Mouse (Mus musculus) intestine, embryonic 16.5 days (tissue): ENCODE data around the gene 4931409K22Rik. TPM values are rescaled to one million over a fixed set of nuclear protein-coding genes. Genes with fewer than 3 reads are reported as not detected.
A peak's percentile ranks its signal among the peaks of the same experiment; 100 is the strongest.

ENCODE experiments used
- ATAC-seq: fragments of 200-750 bp; cut with Nextera tagmentation; 2 replicates; pipeline ENCODE4 v1.8.0; 2017; ENCODE audit warnings: moderate TSS enrichment, moderate library complexity
- H3K27ac ChIP-seq: fragments of 300-500 bp; sonication (generic); 2 replicates; pipeline ENCODE4 v1.5.1; 2014; ENCODE audit warnings: mild to moderate bottlenecking, low read length
- H3K27me3 ChIP-seq: fragments of 300-500 bp; sonication (generic); replicated peaks from 2 replicates; pipeline ENCODE4 v1.6.1; 2014; ENCODE audit warnings: low read length, control low read depth, mixed read lengths; ENCODE audit not compliant: control insufficient read depth, insufficient read depth
- H3K36me3 ChIP-seq: fragments of 300-500 bp; sonication (generic); 2 replicates; pipeline ENCODE4 v1.6.1; 2014; ENCODE audit warnings: low read length, control low read depth; ENCODE audit not compliant: control insufficient read depth, insufficient read depth
- H3K4me1 ChIP-seq: fragments of 300-500 bp; sonication (generic); 2 replicates; pipeline ENCODE4 v1.6.1; 2014; ENCODE audit warnings: low read length, control low read depth, mixed read lengths; ENCODE audit not compliant: control insufficient read depth, insufficient read depth
- H3K4me2 ChIP-seq: fragments of 300-500 bp; sonication (generic); 2 replicates; pipeline ENCODE4 v1.6.1; 2014; ENCODE audit warnings: low read depth, low read length, control low read depth
- H3K4me3 ChIP-seq: fragments of 300-500 bp; sonication (generic); 2 replicates; pipeline ENCODE4 v1.5.1; 2014; ENCODE audit warnings: mild to moderate bottlenecking, low read length
- H3K9ac ChIP-seq: fragments of 300-500 bp; sonication (generic); 2 replicates; pipeline ENCODE4 v1.6.1; 2014; ENCODE audit warnings: low read depth, low read length
- H3K9me3 ChIP-seq: fragments of 300-500 bp; sonication (generic); 2 replicates; pipeline ENCODE4 v1.6.1; 2016; ENCODE audit warnings: low read length, control low read depth; ENCODE audit not compliant: control insufficient read depth
- WGBS: fragments of 180-500 bp; shearing (Covaris S2); extraction: QIAGEN DNeasy Blood & Tissue Kit; methylation state at CpG from one replicate; pipeline ENCODE4 v1.1.7; 2014; 5-methylcytosine and 5-hydroxymethylcytosine counted together
- polyA plus RNA-seq: library from polyadenylated mRNA; unstranded; fragments of >200 nt; fragmentation: Nextera tagmentation; extraction: Ambion mirVana; gene quantifications from 2 replicates; pipeline ENCODE4 v1.2.1, GENCODE M21; 2015

The 4931409K22Rik gene
- polyA plus RNA-seq, 1 experiment from 2014 or later = not detected

DNA sequence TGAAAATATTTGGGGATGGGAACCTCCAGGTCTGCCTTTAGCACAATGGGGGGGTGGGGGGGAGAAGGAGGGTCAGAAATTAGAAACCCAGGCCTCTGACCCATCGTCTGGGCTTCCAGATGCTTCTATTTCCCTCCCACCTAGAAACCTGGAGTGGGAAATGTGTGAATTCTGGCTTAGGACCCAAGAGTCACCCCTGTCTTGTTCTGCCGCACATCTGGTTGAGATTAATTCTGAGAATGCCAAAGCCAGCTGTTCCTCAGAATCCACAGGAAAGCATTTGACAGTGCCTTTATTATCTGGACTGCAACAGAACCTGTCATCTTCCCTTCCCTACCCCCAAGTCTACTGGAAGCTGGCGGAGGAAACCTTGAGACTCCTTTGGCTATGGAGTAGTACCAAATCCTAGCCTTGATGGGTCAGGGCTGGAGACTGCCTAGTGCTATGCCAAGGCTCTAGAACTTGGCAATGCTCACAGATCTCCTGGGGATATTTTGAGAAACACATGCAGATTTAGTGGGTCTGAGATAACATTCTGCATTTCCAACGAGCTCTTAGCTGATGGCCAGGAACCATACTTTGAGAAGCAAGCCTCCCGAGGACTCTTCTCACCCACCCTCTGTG is 2.9 kb downstream of the 4931409K22Rik start:
- Histone ChIP-seq H3K9me3 (no peaks in the 10 kb centered on the region), H3K4me1 (peaks cover 7% of the 10 kb centered on the region), H3K9ac (no peak overlapping the region), H3K4me2 (no peak overlapping the region), H3K27ac (no peak overlapping the region), H3K27me3 (no peaks in the 10 kb centered on the region), H3K4me3 (no peak overlapping the region), H3K36me3 (no peaks in the 10 kb centered on the region)
- no peak for ATAC-seq
- 70% methylated on average over 5 of the region's 5 CpGs for whole genome bisulfite sequencing

DNA sequence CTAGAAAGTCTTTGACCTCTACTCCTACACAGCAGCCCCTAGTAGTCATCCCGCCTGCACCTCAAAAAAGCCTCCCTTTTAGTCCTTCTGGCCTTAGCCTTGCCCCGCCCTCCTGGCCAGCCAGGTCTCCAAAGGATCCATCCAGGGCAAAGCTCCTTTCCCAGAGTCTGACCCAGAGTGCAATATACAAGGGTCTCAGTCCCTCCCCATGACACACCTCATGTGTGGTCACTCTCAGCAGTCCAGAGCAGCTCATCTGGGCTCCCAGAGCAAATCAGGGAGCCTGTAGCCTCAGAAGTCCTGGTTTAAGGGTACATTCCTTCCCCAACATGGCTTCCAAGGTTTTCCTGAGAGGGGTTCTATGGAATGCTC is 5.3 kb downstream of the 4931409K22Rik start:
- Histone ChIP-seq H3K4me1 (peaks cover 7% of the 10 kb centered on the region), H3K4me2 (peak overlapping the region; percentile 44), H3K36me3 (no peaks in the 10 kb centered on the region), H3K27ac (no peak overlapping the region), H3K9me3 (no peaks in the 10 kb centered on the region), H3K4me3 (no peak overlapping the region), H3K9ac (0 out of 2 replicates have a peak overlapping the region, but pooled peaks have one; percentile 6), H3K27me3 (no peaks in the 10 kb centered on the region)
- ATAC-seq = no peak; the same call in 1 of the 2 replicates
- 48% methylated on average over 2 of the region's 2 CpGs for WGBS

DNA sequence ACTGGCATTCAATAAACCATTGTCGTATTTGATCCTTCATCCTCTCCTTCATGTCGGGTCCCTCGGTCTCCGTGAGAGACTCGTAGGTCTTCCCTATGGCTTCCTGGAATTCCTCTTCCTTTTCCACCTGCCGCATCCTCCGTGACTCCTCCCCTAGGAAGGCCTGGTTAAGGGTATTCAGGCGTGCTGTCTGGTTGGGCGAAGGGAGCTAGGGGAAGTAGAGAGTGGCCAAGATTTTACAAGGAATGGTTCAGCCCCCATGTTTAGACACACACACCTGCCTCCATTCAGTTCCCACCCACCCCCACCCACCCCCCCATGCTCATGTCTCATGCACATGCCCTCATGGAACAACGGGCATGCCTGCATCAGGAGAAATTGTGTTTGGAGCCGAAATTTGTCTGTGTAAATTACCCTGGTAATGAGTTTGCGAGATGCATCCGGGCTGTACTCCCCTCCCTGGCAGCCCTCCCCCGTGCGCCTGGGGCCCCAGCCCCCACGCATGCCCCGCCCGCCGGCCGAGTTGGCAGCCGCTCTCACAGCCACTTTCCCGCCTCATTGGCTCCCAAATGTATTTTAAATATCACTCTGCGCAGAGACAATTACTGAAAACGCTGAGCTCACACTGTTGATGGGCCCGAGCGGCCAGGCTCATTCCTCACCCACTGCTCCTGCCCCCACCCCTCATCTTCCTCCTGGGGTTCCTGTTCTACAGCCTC is 5.9 kb downstream of the 4931409K22Rik start:
- Histone ChIP-seq H3K27me3 (no peaks in the 10 kb centered on the region), H3K27ac (no peak overlapping the region), H3K4me3 (no peak overlapping the region)

DNA sequence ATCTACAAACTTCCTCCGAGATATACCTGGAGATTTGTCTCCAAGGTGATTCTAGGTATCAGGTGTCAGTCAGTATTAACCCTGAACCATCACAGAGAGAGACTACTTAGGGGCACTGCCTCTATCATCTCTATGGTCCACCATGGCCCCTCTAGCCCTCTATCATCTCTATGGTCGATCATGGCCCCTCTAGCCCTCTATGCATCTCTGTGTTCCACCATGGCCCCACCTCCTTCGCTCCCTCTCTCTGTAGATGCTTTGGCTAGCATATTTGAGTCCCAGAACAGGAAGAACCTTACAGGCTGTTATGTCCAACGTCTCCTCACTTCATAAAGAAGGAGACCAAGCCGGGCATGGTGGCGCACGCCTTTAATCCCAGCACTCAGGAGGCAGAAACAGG is 14.0 kb downstream of the 4931409K22Rik start:
- 81% methylated on average over 7 of the region's 7 CpGs for WGBS
- Histone ChIP-seq H3K27me3 (0 out of 2 replicates have a peak, but pooled peaks cover 4% of the 10 kb centered on the region), H3K27ac (no peak overlapping the region), H3K4me1 (peaks cover 12% of the 10 kb centered on the region), H3K9me3 (no peaks in the 10 kb centered on the region), H3K9ac (no peak overlapping the region), H3K4me2 (no peak overlapping the region), H3K4me3 (no peak overlapping the region), H3K36me3 (no peaks in the 10 kb centered on the region)
- ATAC-seq = no peak

More for the DNA sequence above, 5.9 kb downstream of the 4931409K22Rik start:
- H3K9ac ChIP-seq = 0 out of 2 replicates have a peak overlapping the region, but pooled peaks have one; percentile 6
- H3K9me3 ChIP-seq = no peaks in the 10 kb centered on the region
- 28% methylated on average over 26 of the region's 26 CpGs for WGBS
- H3K4me1 ChIP-seq = peaks cover 7% of the 10 kb centered on the region
- peak overlapping the region; percentile 44 for H3K4me2 ChIP-seq
- ATAC-seq = peak; percentile 55
- no peaks in the 10 kb centered on the region for H3K36me3 ChIP-seq

DNA sequence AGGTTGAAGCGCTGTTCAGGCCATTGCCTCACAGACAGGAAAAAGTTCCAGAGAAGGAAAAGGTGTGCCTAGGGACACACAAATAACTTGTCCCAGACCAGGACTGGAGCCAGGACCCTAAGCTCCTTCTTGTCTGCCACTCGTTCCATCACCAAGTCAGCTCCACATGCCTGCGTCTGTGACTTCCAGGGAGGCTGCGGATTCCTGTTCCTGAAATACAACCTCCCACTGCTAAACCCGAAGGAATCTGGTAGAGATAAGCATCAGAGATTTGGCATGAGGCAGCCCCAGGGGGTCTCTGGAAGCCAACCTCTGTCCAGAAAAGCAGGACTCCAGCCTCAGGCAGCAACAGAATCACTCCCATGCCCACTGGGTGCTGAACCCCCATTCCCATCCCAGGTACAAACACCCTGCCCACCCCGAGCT is 15.5 kb downstream of the 4931409K22Rik start:
- Histone ChIP-seq H3K4me2 (peak overlapping the region; percentile 45), H3K4me3 (peak overlapping the region; percentile 14; the same call in 1 of the 2 replicates), H3K27me3 (0 out of 2 replicates have a peak, but pooled peaks cover 4% of the 10 kb centered on the region), H3K36me3 (no peaks in the 10 kb centered on the region), H3K27ac (no peak overlapping the region), H3K4me1 (peaks cover 12% of the 10 kb centered on the region), H3K9me3 (no peaks in the 10 kb centered on the region), H3K9ac (no peak overlapping the region)
- no peak for ATAC-seq
- 17% methylated on average over 6 of the region's 6 CpGs for WGBS

DNA sequence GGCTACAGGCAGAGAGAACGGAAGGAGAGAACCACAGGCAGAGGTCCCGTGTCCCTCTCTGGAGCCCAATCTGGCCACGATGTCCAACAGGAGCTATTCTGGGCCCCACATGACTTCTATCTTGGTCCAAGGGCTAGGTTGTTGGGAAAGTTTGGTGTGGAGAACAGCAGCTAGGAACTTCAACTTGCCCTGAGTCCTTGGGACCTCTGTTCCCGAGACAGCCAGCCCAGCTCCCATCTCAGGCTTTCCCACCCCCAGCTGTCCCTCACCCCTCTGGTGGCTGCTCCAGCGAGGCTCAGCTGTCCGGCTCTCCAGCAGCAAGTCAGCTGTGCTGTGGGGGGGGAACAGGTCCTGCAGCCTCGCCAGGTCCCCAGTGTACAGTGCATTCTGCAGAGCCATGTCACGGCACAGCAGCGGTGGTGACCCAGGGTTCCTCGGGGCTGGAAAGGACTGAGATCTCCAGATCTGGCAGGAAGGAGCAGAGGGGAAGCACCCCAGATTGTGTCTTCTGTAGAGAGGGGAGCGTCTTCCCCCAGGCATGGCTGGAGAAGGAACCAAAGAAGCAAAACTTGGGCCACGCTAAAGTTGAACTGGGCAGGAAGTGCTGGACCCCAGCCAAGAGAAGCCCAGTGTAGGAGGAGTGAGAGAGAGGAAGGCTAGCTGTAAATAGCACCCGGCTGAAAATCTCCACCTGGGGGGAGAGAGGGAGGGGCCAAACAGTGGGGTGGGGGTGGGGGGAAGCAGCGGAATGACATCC is 16.0 kb downstream of the 4931409K22Rik start, which contains the start of gene Asb10:
TSS of gene Asb10 (minus strand) at position 592 of the 757 bp plus-strand sequence.
- Histone ChIP-seq H3K36me3 (no peaks in the 10 kb centered on the region), H3K4me3 (peak within 1 kb of the TSS; percentile 14; the same call in 1 of the 2 replicates), H3K9ac (peak within 1 kb of the TSS; percentile 39; the same call in 1 of the 2 replicates), H3K9me3 (no peaks in the 10 kb centered on the region), H3K27me3 (0 out of 2 replicates have a peak, but pooled peaks cover 4% of the 10 kb centered on the region), H3K4me1 (peaks cover 12% of the 10 kb centered on the region), H3K27ac (no peak within 1 kb of the TSS; the same call in 1 of the 2 replicates), H3K4me2 (peak within 1 kb of the TSS; percentile 45)
- ATAC-seq = peak; percentile 40
- 19% methylated on average over 14 of the region's 14 CpGs for WGBS

DNA sequence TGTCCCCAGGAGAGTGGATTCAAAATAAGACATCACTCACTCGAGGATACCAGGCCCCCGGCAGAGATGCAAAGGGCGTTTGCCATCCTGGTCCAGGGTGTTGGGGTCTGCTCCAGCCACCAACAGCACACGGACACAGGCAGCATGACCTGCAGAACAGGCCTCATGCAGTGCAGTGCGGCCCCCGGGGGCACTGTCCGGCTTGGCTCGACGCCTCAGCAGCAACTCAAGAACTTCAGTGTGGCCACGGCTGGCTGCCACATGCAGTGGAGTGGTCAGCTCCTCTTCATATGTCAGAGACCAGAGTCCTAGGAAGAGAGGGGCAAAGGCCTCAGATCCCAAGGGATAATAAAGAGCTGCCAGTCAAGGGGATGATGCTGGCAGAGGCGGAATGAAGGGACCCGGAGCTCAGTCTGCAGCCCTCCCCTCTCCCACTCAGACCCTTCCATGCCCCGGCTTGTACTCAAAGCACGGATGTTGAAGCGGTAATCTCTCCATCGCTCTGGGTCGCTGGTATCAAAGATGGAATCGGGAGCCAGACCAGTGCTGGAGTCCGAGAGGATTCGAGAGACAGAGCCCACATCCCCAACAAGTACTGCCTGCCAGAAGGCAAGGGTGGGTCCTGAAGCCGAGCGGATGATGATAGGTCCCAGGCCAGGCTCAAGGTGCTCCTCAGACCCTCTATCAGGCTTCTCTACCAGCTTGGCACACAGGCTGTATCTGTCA is 16.9 kb downstream of the 4931409K22Rik start:
- no peak for ATAC-seq
- H3K4me2 ChIP-seq = no peak overlapping the region
- WGBS = 83% methylated on average over 22 of the region's 22 CpGs
- H3K4me1 ChIP-seq = peaks cover 12% of the 10 kb centered on the region
- 0 out of 2 replicates have a peak, but pooled peaks cover 4% of the 10 kb centered on the region for H3K27me3 ChIP-seq
- no peaks in the 10 kb centered on the region for H3K36me3 ChIP-seq
- H3K9me3 ChIP-seq = no peaks in the 10 kb centered on the region
- H3K4me3 ChIP-seq = no peak overlapping the region
- no peak overlapping the region for H3K9ac ChIP-seq
- H3K27ac ChIP-seq = no peak overlapping the region

DNA sequence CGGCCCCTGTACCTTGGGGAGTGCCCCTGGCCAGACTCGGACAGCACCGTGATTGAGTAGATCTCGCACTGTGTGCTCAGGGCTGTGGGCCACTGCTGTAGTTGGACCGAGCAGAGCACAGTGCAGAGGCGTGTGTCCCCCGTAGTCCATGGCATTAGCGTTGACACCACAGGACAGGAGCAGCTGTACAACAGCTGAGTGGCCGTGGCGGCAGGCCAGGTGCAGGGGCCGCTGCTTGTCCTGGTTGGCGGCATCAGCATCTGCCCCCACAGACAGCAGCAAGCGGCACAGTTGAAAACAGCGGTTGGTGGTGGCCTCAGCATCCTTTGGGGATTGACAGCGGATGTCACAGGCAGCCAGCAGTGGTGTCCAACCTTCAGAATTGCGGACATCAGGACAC is 19.0 kb downstream of the 4931409K22Rik start:
- peaks cover 6% of the 10 kb centered on the region; the same call in 1 of the 2 replicates for H3K27me3 ChIP-seq
- H3K4me2 ChIP-seq = no peak overlapping the region
- no peak for ATAC-seq
- H3K9ac ChIP-seq = no peak overlapping the region
- 68% methylated on average over 16 of the region's 16 CpGs for WGBS
- H3K4me3 ChIP-seq = no peak overlapping the region
- H3K36me3 ChIP-seq = no peaks in the 10 kb centered on the region
- peaks cover 12% of the 10 kb centered on the region for H3K4me1 ChIP-seq
- no peaks in the 10 kb centered on the region for H3K9me3 ChIP-seq
- H3K27ac ChIP-seq = no peak overlapping the region
